ENCODE assay signal across 19 mouse cellular contexts in the genomic region with DNA sequence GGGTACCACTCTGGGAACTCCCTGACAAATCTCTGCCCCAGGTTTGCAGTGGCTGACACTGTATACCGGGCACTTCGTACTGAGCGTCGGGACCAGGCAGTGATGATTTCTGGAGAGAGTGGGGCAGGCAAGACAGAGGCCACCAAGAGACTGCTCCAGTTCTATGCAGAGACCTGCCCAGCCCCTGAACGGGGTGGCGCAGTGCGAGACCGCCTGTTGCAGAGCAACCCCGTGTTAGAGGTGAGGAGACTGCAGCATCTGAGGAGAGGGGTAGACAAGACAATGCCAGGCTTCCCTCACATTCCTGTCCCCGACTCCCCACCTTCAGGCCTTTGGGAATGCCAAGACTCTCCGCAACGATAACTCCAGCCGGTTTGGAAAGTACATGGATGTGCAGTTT.
"Had no signal": no experiment of that assay in that cellular context is flagged by ENCODE, and none has a peak within 500 bp of the region (broad histone marks: within the 10 kb centered on the region; RNA-seq: fewer than 3 reads in every experiment).

No protein-coding gene starts in this region.

- H3K4me2 ChIP-seq: liver, embryonic 15.5 days; lung, embryonic 15.5 days; midbrain, embryonic 11.5 days; midbrain, embryonic 13.5 days; midbrain, embryonic 15.5 days; neural tube, embryonic 13.5 days; neural tube, embryonic 15.5 days had no signal

- H3K9me3 ChIP-seq: liver, embryonic 15.5 days; lung, embryonic 15.5 days; megakaryocyte, embryonic 14.5 days; midbrain, embryonic 13.5 days; midbrain, embryonic 15.5 days; neural tube, embryonic 13.5 days; neural tube, embryonic 15.5 days had no signal

- H3K36me3 ChIP-seq: midbrain, embryonic 15.5 days had no signal

- H3K9ac ChIP-seq: liver, embryonic 15.5 days; liver, postnatal 0 days; lung, embryonic 15.5 days; midbrain, embryonic 13.5 days; midbrain, embryonic 15.5 days; neural tube, embryonic 13.5 days; neural tube, embryonic 15.5 days had no signal

- H3K4me3 ChIP-seq: liver, embryonic 15.5 days; lung, embryonic 15.5 days; midbrain, embryonic 13.5 days; midbrain, embryonic 15.5 days; neural tube, embryonic 13.5 days; neural tube, embryonic 15.5 days had no signal

- DNase-seq: liver, postnatal 0 days; lung, adult 2 months; lung, postnatal 10 days; retina, postnatal 1 day; right cerebral cortex, adult 18-20 months; right cerebral cortex, postnatal 25 days; right cerebral cortex, postnatal 4 days; spleen, adult 18-20 months; thymus, adult 18-20 months; thymus, postnatal 14 days; thymus, postnatal 36 days had no signal

- H3K27me3 ChIP-seq: liver, embryonic 15.5 days; lung, embryonic 15.5 days; megakaryocyte, embryonic 14.5 days had no signal

- H3K27ac ChIP-seq: liver, embryonic 15.5 days; lung, embryonic 15.5 days; midbrain, embryonic 13.5 days; midbrain, embryonic 15.5 days; neural tube, embryonic 13.5 days; neural tube, embryonic 15.5 days had no signal

- ATAC-seq: liver, postnatal 0 days; midbrain, embryonic 13.5 days; midbrain, embryonic 15.5 days had no signal
